Mouse (Mus musculus) liver, embryonic 11.5 days (tissue): ENCODE data around the gene Nkap. TPM values are rescaled to one million over a fixed set of nuclear protein-coding genes. Genes with fewer than 3 reads are reported as not detected.
"Not testable (repeated sequence)": the region's sequence is repeated elsewhere in the genome, so short reads cannot be mapped to it uniquely, and the experiment has no call there.

Source experiments
- ATAC-seq: fragments of 200-750 bp; cut with Nextera tagmentation; replicated peaks from 2 replicates; pipeline ENCODE4 v1.8.0; 2017; ENCODE audit warnings: moderate number of reproducible peaks, mild to moderate bottlenecking, moderate TSS enrichment, moderate library complexity; ENCODE audit not compliant: low FRiP score
- DNase-seq: peaks from one replicate; pipeline ENCODE4 v3.0.0-alpha.2; 2017; ENCODE audit warnings: low spot score
- H3K27ac ChIP-seq: fragments of 300-500 bp; sonication (generic); 2 replicates; pipeline ENCODE4 v1.5.1; 2014; ENCODE audit warnings: mild to moderate bottlenecking, low read depth, low read length, control low read depth
- H3K27me3 ChIP-seq: fragments of 300-500 bp; sonication (generic); replicated peaks from 2 replicates; pipeline ENCODE4 v1.6.1; 2014; ENCODE audit warnings: low read length, mixed read lengths; ENCODE audit not compliant: control insufficient read depth, insufficient read depth
- H3K36me3 ChIP-seq: fragments of 300-500 bp; sonication (generic); 2 replicates; pipeline ENCODE4 v1.6.1; 2014; ENCODE audit warnings: mild to moderate bottlenecking, low read length, moderate library complexity, mixed read lengths; ENCODE audit not compliant: control insufficient read depth, insufficient read depth
- H3K4me1 ChIP-seq: fragments of 300-500 bp; sonication (generic); replicated peaks from 2 replicates; pipeline ENCODE4 v1.6.1; 2014; ENCODE audit warnings: low read length, mixed read lengths; ENCODE audit not compliant: control insufficient read depth, insufficient read depth
- H3K4me2 ChIP-seq: fragments of 300-500 bp; sonication (generic); 2 replicates; pipeline ENCODE4 v1.6.1; 2014; ENCODE audit warnings: mild to moderate bottlenecking, control low read depth, moderate library complexity
- H3K4me3 ChIP-seq: fragments of 300-500 bp; sonication (generic); 2 replicates; pipeline ENCODE4 v1.5.1; 2014; ENCODE audit warnings: low read depth, low read length, control low read depth
- H3K9ac ChIP-seq: fragments of 300-500 bp; sonication (generic); 2 replicates; pipeline ENCODE4 v1.6.1; 2014; ENCODE audit warnings: low read depth, low read length, control low read depth
- H3K9me3 ChIP-seq: fragments of 300-500 bp; sonication (generic); 2 replicates; pipeline ENCODE4 v1.6.1; 2016; ENCODE audit warnings: low read length, inconsistent platforms, mixed read lengths; ENCODE audit not compliant: control insufficient read depth
- WGBS: fragments of 180-500 bp; shearing (Covaris S2); extraction: QIAGEN DNeasy Blood & Tissue Kit; methylation state at CpG from one replicate; pipeline ENCODE4 v1.1.7; 2014; 5-methylcytosine and 5-hydroxymethylcytosine counted together
- polyA plus RNA-seq: library from polyadenylated mRNA; unstranded; fragments of >200 nt; fragmentation: Nextera tagmentation; extraction: Ambion mirVana; gene quantifications from 2 replicates; pipeline ENCODE4 v1.2.1, GENCODE M21; 2014

The Nkap gene
- polyA plus RNA-seq: 19.0 and 19.9 TPM in 2 replicates

DNA sequence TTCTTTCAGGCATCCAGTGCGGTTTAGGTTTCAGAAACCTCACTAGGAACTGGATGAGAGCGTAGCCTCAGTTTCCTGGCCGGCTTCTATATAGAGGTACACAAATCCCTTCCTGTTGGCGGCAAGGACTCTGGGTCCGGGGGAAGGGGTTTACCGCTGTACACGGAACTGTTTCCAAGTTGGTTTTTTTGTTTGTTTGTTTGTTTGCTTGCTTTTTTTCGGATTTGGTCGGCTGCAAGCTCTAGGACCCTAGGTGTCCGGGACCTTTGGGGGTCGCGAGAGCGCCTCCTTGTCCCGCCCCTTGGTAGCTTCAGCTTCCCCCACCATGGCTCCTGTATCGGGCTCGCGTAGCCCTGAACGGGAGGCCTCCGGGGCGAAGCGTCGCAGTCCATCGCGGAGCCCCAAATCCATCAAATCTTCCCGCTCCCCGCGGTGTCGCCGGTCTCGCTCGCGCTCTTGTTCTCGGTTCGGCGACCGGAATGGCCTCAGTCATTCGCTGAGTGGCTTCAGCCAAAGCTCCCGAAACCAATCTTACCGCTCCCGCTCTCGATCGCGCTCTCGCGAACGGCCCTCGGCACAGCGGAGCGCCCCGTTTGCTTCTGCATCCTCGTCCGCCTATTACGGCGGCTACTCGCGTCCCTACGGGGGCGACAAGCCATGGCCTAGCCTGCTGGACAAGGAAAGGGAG is at the start of gene Nkap:
TSS of gene Nkap (plus strand) at position 125 of the 688 bp plus-strand sequence.
- peak; percentile 88 for ATAC-seq
- peak within 1 kb of the TSS; percentile 45; the same call in 1 of the 2 replicates for H3K27ac ChIP-seq
- H3K4me1 ChIP-seq: no peaks in the 10 kb centered on the region; the same call in 1 of the 2 replicates
- no peaks in the 10 kb centered on the region for H3K9me3 ChIP-seq
- 14% methylated on average over 58 of the region's 58 CpGs for WGBS
- H3K4me3 ChIP-seq: peak within 1 kb of the TSS; percentile 71
- H3K36me3 ChIP-seq: no peaks in the 10 kb centered on the region
- peak within 1 kb of the TSS; percentile 82 for H3K9ac ChIP-seq
- peak within 1 kb of the TSS; percentile 74 for H3K4me2 ChIP-seq
- H3K27me3 ChIP-seq: no peaks in the 10 kb centered on the region
- DNase-seq: peak; percentile 48

DNA sequence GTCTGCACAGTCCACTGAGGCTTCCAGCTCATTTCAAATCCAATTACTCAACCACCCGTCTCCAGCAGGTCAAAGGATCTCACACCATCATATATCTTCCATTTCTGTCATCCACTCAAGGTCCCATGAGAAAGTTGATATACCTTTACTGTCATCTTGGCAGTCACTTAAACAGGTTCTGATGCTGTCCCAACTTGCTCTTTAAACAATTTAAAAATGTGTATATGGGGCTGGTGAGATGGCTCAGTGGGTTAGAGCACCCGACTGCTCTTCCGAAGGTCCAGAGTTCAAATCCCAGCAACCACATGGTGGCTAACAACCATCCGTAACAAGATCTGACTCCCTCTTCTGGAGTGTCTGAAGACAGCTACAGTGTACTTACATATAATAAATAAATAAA is 46.2 kb upstream of the Nkap start:
- not testable (repeated sequence) for H3K27me3 ChIP-seq, H3K4me1 ChIP-seq, DNase-seq, H3K4me2 ChIP-seq, H3K4me3 ChIP-seq, H3K9ac ChIP-seq, H3K9me3 ChIP-seq, H3K27ac ChIP-seq, H3K36me3 ChIP-seq, ATAC-seq
- 69% methylated on average over 3 of the region's 4 CpGs for WGBS

DNA sequence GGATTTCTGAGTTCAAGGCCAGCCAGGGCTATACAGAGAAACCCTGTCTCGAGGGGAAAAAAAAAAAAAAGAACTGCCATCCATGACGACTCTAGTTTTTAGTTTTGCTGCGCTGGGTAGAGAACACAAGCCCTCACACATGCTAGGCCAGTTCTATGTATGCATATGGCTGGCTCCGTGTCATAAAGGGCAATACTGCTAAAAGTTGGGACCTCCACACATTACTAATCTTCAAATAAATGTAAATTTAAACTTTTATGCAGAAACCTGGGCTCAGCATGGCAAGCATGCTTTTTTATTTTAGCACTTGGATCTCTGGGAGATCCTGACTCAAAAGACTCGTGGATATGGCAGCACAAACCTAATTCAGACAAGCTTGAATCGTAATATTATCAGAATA is 45.4 kb upstream of the Nkap start:
- Histone ChIP-seq H3K36me3 (peaks cover 7% of the 10 kb centered on the region), H3K4me3 (no peak overlapping the region), H3K9ac (no peak overlapping the region), H3K4me2 (no peak overlapping the region), H3K9me3 (no peaks in the 10 kb centered on the region), H3K27ac (no peak overlapping the region), H3K27me3 (no peaks in the 10 kb centered on the region), H3K4me1 (0 out of 2 replicates have a peak, but pooled peaks cover 2% of the 10 kb centered on the region)
- ATAC-seq (no peak), DNase-seq (no peak)
- WGBS: 47% methylated on average over 6 of the region's 6 CpGs

DNA sequence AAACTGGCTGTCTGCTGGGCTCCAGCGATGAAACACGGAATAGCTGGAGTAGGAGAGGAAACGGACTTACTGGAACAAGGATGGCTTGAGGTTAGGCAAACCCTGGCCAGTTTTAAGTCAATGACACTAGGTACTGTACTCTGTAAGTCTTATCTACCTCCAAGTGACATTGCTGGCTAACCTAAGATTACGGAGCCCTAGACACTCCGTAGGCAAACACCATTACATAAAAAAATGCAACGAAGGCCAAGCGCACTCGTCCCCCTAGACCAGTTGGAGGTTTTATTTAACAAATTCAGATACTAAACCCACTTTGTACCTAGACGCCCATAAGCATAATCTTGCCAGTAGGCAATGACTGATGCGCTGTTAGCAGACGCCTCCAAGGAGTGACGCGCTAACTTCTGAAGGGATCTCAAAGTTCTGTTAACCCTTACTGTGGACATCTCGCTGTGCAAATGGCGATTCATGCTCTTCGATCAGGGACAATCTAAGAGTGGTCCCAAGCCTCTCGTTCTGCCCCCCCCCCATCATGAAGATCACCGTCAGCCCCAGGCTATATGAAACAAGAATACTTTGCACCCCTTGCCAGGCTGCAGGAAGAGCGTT is 42.2 kb upstream of the Nkap start:
- peak overlapping the region; percentile 87 for H3K27ac ChIP-seq
- H3K4me3 ChIP-seq: peak overlapping the region; percentile 60
- DNase-seq (no peak), ATAC-seq (peak; percentile 4; the same call in 1 of the 2 replicates)
- 9% methylated on average over 19 of the region's 19 CpGs for WGBS
- H3K9me3 ChIP-seq: no peaks in the 10 kb centered on the region
- no peaks in the 10 kb centered on the region for H3K27me3 ChIP-seq
- 0 out of 2 replicates have a peak, but pooled peaks cover 2% of the 10 kb centered on the region for H3K4me1 ChIP-seq
- peaks cover 7% of the 10 kb centered on the region for H3K36me3 ChIP-seq
- peak overlapping the region; percentile 75 for H3K9ac ChIP-seq
- H3K4me2 ChIP-seq: peak overlapping the region; percentile 73

DNA sequence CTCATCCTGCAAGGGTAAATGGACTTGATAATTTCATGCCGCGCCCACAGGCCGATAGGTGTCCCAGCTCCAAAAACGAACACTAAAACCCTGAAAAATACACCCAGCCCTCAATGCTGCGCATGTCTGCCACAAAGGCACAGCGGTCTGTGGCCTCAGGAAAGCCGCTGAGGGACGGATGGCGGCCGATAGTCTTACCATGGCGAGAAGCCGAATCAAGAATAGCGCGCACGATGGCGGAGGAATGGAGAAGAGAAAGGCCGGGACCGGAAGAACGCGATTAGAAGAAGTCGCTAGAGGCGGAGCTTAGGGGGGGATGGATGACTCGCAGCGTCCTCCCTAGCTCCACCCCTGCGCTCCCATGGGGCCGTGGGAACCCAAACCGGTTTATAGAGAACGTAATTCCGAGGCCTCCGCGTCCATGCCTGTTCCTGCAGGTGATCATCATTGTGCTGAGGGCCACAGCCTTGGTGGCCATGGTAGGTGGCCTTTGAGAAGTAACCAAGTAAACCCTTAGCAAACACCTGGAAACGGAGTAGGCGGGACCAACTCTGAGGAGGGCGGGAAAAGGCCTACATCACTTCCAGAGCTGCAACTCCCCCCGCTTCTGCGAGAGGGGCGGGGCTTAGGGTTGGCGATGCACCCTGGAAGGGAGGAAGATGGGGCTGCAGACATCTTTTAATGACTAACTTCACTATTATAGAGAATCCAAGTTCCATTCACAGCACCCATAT is 41.5 kb upstream of the Nkap start, which contains the start of gene Rpl39:
TSS of gene Rpl39 (minus strand) at position 476 of the 734 bp plus-strand sequence.
- 0 out of 2 replicates have a peak, but pooled peaks cover 2% of the 10 kb centered on the region for H3K4me1 ChIP-seq
- peak within 1 kb of the TSS; percentile 60 for H3K4me3 ChIP-seq
- peak within 1 kb of the TSS; percentile 75 for H3K9ac ChIP-seq
- peak; percentile 92 for ATAC-seq
- peak within 1 kb of the TSS; percentile 87 for H3K27ac ChIP-seq
- H3K27me3 ChIP-seq: no peaks in the 10 kb centered on the region
- H3K36me3 ChIP-seq: peaks cover 7% of the 10 kb centered on the region
- peak; percentile 80 for DNase-seq
- WGBS: 12% methylated on average over 38 of the region's 38 CpGs
- no peaks in the 10 kb centered on the region for H3K9me3 ChIP-seq
- H3K4me2 ChIP-seq: peak within 1 kb of the TSS; percentile 73

DNA sequence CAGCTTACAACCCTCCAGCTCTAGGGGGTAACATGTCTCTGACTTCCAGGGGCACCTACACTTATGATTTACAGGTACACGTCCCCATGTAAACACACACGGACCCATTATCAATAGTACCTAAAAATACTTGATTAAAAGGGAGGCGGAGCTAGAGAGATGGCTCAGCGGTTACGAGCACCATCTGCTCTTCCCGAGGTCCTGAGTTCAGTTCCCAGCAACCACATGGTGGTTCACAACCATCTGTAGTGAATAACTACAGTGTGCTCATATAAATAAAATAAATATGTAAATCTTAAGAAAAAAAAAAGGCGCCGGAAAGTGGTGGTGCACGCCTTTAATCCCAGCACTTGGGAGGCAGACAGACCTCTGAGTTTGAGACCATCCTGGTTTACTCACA is 40.9 kb upstream of the Nkap start:
- no peak for DNase-seq
- WGBS: 25% methylated on average over 9 of the region's 9 CpGs
- ATAC-seq: peak; percentile 61
- H3K4me1 ChIP-seq: 0 out of 2 replicates have a peak, but pooled peaks cover 2% of the 10 kb centered on the region
- H3K36me3 ChIP-seq: peaks cover 7% of the 10 kb centered on the region
- no peaks in the 10 kb centered on the region for H3K27me3 ChIP-seq
- peak overlapping the region; percentile 56; the same call in 1 of the 2 replicates for H3K9ac ChIP-seq
- peak overlapping the region; percentile 52 for H3K4me2 ChIP-seq
- peak overlapping the region; percentile 60 for H3K4me3 ChIP-seq
- H3K9me3 ChIP-seq: no peaks in the 10 kb centered on the region
- H3K27ac ChIP-seq: peak overlapping the region; percentile 87

DNA sequence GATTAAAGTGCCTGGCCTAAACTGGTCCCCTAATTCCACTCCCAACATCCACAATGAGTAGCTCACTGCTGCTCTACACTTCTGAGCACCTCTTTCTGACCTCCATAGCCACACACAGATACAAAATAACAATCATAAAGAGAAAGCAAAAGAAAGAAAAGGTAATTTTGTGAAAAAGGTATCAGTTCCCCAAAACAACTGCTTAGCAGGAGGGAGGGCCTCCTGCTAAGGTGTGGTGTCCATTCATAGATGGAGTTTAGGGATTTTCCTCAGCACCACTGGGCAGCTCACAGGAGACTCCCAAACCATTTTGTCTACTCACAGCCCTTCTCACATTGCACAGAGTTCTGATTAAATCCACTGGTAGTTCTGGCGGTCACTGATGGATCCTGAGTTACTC is 37.8 kb upstream of the Nkap start:
- DNase-seq (no peak), ATAC-seq (no peak)
- Histone ChIP-seq H3K4me3 (no peak overlapping the region), H3K4me2 (no peak overlapping the region), H3K9ac (no peak overlapping the region), H3K27me3 (no peaks in the 10 kb centered on the region), H3K9me3 (no peaks in the 10 kb centered on the region), H3K27ac (no peak overlapping the region), H3K36me3 (no peaks in the 10 kb centered on the region), H3K4me1 (no peaks in the 10 kb centered on the region)
- 84% methylated on average over 1 of the region's 1 CpGs for WGBS

DNA sequence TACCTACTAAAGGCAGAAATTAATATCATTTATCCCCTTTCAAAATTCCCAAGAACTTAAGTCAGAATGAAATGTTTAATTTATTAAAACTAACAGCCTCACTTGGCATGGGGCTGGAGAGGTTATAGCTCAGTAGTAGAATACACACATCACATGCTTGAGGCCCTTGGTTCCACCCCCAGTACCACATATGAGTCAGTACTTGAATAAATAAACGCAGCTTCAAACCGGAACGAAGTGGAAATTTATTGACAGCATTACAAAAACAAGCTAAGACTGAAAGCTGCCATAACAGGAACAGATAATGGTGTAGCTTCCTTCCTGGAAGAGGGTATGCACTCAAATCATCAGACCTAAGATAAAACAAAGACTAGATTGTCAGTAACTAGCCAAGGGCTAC is 35.1 kb upstream of the Nkap start:
- Histone ChIP-seq H3K9ac (no peak overlapping the region), H3K27ac (no peak overlapping the region), H3K9me3 (no peaks in the 10 kb centered on the region), H3K36me3 (no peaks in the 10 kb centered on the region), H3K27me3 (no peaks in the 10 kb centered on the region), H3K4me1 (no peaks in the 10 kb centered on the region), H3K4me2 (no peak overlapping the region), H3K4me3 (no peak overlapping the region)
- ATAC-seq: no peak
- WGBS: 84% methylated on average over 3 of the region's 3 CpGs
- no peak for DNase-seq
